Mouse (Mus musculus): ENCODE results near the gene Gm11213. TPM values are rescaled to one million over a fixed set of nuclear protein-coding genes. Genes with fewer than 3 reads are reported as not detected.

Gm11213 gene
- not detected for total RNA-seq (2022)

- DNase-seq (ENCODE audit: low spot score in 2 of 2), result no peak
Measured at GRCm38 (mm10) chr4:63604945-63605344, at the start of gene Gm11213. Gm11213 (minus strand) TSS chr4:63605261.

- DNase-seq (ENCODE audit: low spot score in 2 of 2), result no peak
Measured at GRCm38 (mm10) chr4:63654381-63654780, 49.3 kb upstream of the Gm11213 start.

DNA sequence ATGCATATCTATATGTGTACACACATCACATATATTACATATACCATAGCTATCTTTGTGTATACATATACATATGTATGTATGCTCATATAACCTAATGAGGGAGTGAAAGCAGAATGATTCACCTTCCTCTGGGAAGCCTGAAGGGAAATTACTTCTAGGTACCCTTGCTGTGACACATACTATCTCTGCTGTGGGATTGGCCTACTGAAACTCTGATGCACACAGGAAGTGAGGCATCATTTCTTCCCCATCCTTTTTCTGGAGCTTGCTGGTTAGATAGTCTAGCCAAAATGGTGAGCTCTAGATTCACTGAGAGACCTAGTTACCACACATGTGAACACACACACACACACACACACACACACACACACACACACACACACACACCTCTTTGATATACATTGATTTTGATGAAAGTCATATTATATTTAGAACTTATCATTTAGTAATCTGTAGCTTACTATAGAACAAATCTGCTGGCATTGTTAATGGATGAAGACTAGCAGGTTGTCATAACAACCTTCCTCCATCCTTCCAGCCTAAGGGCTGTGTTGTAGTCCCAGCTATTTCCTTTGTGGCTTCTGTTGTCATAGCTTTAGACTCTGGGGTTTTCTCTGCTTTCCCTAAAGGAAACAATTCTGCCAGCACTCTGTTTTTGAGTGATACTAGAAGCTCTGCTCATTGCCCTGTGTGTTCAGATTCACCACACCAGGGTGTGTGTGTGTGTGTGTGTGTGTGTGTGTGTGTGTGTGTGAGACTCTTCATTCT, 39.1 kb upstream of the Gm11213 start:
- no peak for DNase-seq (ENCODE audit: low spot score in 2 of 2)

- DNase-seq (ENCODE audit: low spot score in 2 of 2), result no peak
Measured at GRCm38 (mm10) chr4:63639842-63640241, 34.8 kb upstream of the Gm11213 start.

DNA sequence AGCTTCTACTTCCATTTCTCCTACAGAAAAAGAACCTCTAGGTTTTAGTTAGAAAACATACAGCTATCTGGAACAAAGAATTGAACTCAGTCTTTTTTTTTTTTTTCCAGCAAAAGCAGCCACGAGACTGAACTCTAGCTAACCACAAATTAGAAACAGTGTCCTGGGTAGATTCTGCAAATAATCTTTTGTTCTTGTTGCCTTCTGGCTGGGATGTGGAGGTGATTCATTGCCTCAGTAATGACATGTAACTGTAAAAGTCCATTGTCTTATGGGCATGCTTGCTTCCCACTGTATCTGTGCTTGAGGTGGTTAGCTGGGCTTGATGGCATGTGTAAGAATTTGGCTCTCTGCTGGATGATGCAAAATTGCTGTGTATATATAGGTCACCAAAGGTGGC, 33.5 kb upstream of the Gm11213 start:
- DNase-seq (ENCODE audit: low spot score in 2 of 2), result no peak

DNA sequence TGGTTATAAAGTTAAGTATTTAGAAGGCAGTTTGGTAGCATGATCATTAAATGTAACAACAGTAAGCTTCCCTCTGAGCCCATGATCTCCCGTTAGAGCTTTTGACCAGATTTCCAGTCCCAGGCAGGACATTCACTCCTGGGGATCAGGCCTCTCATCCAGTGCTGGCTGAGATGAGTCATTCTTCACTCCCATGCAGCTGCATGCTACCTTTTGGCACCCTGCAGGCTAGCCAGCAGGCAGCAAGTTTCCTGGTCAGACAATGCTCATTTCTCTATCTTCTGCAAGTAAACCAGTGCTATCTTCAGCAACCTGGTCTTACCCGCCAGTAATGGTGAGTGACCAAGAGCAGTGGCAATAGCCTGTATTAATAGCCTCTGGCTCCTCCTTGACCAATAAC, 28.1 kb upstream of the Gm11213 start:
- no peak for DNase-seq (ENCODE audit: low spot score in 2 of 2)

DNA sequence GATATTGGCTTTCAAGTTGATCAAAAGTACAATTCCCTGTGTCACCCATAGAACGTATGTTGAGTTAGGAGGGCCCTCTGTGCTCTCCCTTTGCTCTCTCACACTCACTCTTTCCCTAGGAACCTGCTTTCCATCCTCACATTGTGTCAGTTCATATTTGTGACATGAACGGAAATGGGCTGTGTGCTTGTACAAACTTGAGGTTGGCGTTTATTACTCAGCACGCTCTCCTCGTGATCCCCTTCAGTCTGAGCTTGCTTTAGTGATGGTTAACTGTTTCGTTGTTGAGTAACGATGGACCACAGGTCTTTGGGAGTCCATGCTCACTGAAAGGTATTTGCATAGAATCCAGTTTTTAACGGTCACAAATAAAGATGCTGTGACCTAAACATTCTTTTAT, 22.1 kb upstream of the Gm11213 start:
- DNase-seq (ENCODE audit: low spot score in 2 of 2), result no peak

DNA sequence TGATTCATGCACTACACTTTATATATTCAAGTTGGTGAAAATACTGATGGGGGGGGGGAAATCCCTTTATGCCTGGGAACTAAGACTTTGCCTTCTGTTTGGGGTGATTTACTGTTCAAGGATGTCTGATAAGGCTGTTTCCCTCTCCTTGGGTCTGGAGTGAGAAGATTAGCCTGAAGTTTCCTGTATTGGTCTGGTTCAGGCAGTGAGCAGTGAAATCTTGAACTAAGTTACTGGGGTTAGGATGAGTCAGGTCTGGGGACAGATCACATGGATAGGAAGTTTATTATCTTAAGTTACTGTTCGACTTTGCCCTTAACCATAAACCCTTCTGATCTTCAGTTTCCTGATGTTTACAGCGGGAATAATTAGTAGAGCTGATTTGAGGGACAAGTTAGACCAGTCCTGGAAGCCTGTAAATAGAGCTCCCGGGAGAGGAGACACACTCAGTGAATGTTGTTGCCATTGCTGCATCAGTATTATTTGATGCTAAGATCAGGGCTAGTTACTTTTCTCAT, 20.6 kb upstream of the Gm11213 start:
- DNase-seq (ENCODE audit: low spot score in 2 of 2), result no peak

DNA sequence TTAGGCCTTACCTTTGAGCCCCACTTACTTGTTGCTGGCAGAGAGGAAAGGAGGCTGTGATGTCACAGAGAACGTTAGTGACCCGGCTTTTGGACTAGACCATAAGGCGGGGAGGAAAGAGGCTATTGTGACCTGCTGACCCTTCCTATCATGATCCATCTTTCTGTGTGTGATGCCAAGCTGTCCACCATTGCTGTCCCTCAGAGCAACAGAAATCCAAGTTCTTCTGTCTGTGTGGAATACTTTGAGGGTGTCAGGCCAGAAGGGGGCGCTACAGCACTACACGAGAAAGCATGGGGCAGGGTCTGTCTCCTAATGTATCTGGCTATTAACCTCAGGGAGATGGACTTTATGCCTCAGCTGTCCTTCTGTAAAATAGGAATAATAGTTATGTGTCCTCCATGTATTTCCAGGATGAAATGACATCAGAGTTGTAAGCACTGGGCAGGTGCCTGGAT, 17.3 kb upstream of the Gm11213 start, which contains the start of gene Tex48:
Gene Tex48, minus strand, starts transcription at position 51 of the 458 bp plus-strand sequence.
- no peak for DNase-seq (ENCODE audit: low spot score in 2 of 2)

DNA sequence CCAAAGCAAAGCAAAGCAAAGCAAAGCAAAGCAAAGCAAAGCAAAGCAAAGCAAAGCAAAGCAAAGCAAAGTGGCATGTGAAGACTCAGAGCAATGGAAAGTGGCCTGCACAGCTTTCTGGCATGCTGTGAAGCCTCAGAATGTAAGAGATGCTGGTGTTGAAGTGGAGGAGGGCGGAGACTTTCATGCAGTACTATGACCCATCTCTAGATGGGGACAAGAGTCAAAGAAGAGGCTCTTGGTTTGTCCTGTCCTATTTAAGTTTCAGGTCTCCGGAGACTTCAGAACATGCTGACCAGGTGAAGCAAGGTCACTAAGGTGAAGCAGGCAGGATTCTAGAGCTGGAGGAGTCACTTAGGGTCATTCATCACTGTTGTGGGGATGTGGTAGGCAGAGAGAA, 16.8 kb upstream of the Gm11213 start:
- no peak for DNase-seq (ENCODE audit: low spot score in 2 of 2)

- DNase-seq (ENCODE audit: low spot score in 2 of 2), result no peak
Measured at GRCm38 (mm10) chr4:63608391-63608790, 3.3 kb upstream of the Gm11213 start.

DNA sequence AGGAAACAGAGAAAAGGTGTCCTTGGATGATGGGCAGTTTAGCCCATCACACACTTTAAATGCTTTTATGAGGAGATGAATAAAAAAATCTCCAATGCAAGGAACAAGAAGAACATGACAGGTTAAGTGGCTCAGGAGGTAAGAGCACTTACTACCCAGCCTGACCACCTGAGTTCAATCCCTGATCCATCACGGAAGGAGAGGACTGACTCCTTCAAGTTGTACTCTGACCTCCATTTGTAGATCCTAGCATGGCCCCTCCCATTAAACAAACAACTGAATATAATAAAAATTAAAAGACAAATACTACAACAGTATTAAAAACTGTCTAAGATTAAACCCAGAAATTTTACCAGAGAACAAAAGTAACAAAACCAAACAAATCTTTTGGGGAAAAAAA, 907 bp upstream of the Gm11213 start:
- DNase-seq (ENCODE audit: low spot score in 2 of 2), result no peak

- DNase-seq (ENCODE audit: low spot score in 2 of 2), result no peak
Measured at GRCm38 (mm10) chr4:63605545-63605944, 484 bp upstream of the Gm11213 start.

DNA sequence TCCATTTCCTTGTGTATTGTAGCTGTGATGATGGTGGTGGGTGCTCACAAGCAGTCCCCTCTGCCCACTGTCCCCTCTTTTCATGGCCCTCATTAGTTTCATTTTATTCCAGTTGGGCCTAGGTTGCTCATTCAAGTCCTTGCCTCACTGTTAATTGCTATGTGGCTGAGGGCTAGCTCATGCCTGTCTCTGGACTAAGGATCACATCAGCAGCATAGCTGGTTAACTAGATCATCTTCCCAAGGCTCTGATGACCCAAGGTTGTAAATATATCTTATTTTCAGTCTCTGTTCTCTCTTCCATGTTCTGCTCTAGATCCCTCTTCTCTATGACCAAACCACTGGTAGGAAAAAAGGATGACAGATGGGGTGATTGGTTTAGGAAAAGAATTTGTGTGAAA, 3.8 kb downstream of the Gm11213 start:
- DNase-seq (ENCODE audit: low spot score in 2 of 2), result no peak

DNA sequence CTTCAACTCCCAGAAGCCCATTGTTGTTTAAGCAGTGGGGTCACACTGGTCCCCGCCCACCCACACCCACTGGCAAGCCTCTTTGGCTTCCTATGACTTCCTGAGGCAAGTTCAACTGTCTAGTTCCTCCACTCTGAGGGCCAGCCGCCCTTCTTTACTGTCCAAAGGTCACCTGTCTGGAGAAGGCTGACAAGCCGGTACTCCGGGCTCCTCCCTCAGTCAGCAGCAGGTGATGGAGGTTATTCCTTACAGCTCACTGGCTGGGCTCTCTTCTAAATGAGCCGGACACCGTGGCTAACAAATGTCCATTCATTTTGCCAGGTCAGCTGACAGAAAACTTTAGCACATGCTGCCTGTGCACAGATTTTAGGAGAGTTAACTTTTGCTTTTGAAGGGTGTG, 4.3 kb downstream of the Gm11213 start:
- DNase-seq (ENCODE audit: low spot score in 2 of 2), result no peak

- DNase-seq (ENCODE audit: low spot score in 2 of 2), result no peak
Measured at GRCm38 (mm10) chr4:63596010-63596409, 9.1 kb downstream of the Gm11213 start.

GRCm38 (mm10) chr4:63595259-63595658, 9.8 kb downstream of the Gm11213 start:
- DNase-seq (ENCODE audit: low spot score in 2 of 2), result no peak

DNA sequence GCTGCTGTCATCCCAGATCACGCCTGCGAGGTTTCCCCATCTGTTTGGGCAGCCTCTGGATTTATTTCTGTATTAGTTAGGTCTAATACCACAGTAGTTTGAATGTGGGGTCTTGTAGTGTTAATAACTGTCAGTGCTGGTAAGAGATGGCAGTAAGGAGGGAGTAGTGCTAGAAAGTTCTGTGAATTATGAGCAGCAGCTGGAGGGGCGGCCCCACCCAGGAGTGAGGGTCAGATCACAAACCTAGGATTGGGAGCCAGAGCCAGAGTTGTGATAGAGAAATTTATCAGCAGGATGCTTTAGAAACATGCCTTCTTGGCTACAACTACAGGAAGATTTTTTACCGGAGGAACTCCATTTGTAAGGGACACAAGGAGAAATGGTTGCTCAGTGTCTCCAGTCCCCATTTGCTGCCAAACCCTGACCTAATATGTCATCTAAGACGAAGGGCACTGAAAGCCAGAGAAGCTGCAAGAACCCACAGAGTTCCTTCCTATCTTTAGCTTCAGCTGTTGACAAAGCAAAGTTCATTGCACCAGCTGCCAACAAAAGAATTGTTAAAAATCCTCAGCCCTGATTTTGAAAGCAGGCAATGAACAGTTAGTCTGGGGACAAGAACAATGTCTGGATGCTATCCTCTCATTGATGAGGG, 10.5 kb downstream of the Gm11213 start:
- no peak for DNase-seq (ENCODE audit: low spot score in 2 of 2)

DNA sequence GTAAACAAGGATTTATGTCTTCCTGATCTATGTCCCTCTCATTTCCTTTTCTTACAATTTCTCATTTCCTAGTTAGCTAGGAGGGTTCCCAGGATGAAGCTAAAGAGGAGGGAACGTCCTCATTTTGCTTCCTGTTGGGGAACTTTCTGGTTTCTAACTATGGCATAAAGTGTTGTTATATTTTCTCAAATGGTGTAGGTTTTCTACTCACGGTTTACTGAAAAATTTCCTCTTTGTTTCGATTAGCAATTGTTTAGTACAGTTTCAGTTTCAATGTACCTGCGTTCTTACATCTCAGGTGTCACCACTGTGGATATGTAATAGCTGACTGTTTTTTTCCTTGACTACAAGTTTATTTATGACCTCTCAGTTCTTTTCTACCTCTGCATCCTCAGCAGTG, 14.5 kb downstream of the Gm11213 start:
- no peak for DNase-seq (ENCODE audit: low spot score in 2 of 2)

DNA sequence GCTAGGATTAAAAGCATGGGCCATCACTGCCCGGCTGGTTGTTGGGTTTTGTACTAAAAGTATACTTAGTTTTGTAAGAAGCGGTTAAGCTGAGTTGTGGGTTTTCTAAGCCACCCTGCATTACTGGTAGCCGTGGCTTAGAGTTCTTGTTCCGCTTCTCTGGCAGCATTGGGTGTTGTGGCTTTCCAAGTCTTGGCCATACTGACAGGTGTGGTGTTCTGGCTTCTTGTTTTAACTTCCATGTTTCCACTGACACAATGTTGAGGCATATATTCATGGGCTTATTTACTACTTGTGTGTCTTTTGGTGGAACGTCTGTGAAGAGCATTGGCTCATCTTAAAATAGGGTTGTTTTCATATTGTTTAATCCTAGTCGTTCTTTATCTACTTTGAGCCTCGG, 15.1 kb downstream of the Gm11213 start:
- DNase-seq (ENCODE audit: low spot score in 2 of 2), result no peak

GRCm38 (mm10) chr4:63586240-63586639, 18.8 kb downstream of the Gm11213 start:
- no peak for DNase-seq (ENCODE audit: low spot score in 2 of 2)

GRCm38 (mm10) chr4:63585216-63585615, 19.8 kb downstream of the Gm11213 start:
- DNase-seq (ENCODE audit: low spot score in 2 of 2), result no peak

GRCm38 (mm10) chr4:63582580-63582979, 22.5 kb downstream of the Gm11213 start:
- DNase-seq (ENCODE audit: low spot score in 2 of 2), result no peak

Measured in layer of hippocampus, adult 8-10 months (tissue).